Comparison of ENCODE assay signal across 22 mouse cellular contexts in the genomic region with DNA sequence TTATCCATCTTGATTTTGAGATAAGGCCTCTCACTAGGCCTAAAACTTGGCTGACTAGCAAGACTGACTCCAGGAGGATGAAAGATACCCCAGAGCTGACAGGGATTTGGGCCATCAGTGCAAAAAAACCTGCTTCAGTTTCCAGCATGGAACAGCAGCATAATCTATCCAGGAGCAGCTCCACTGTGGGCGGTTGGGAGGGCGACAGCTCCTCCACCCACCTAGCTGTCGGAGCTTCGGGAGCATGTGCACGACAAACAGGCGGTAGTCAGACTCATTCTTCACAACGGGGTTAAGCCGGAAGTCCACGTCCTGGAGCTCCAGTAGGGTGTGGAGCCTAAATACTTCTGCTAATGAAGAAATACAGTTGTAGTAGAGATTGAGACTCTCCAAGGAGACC. TPM values are rescaled to one million over a fixed set of nuclear protein-coding genes. Genes with fewer than 3 reads are reported as not detected.
DNase-seq lines count a peak whose midpoint lies in the region; ATAC-seq lines count a peak whose summit lies in the region.
"Had no signal": no experiment of that assay in that cellular context is flagged by ENCODE, and none has a peak within 500 bp of the region (broad histone marks: within the 10 kb centered on the region; RNA-seq: fewer than 3 reads in every experiment).

No protein-coding gene starts in this region.

- DNase-seq in frontal cortex, postnatal 36 days (ENCODE audit: low spot score in 2 of 2) = no peak
- DNase-seq in layer of hippocampus, adult 18-20 months (ENCODE audit: low spot score in 2 of 2) = peak; percentile 28 to 62
- DNase-seq in layer of hippocampus, adult 9-10 months (ENCODE audit: low spot score) = no peak
- DNase-seq in right cerebral cortex, adult 18-20 months = peak; percentile 46
- DNase-seq in right cerebral cortex, postnatal 10 days (ENCODE audit: low spot score in 2 of 2) = no peak
- DNase-seq in right cerebral cortex, postnatal 14 days = peak; percentile 19
- no peak for DNase-seq in right cerebral cortex, postnatal 25 days
- DNase-seq: adrenal gland, adult 8-10 months; adrenal gland, postnatal 14 days; adrenal gland, postnatal 36 days; B cell, adult 2 months; cerebellum, adult 11 months; cerebellum, adult 2 months; cerebellum, adult 9-10 months; cerebellum, postnatal 10 days; cerebellum, postnatal 25 days had no signal

- ATAC-seq in frontal cortex, adult (ENCODE audit: low TSS enrichment) = peak; percentile 73; the same call in 1 of the 2 replicates
- ATAC-seq: activated CD4-positive, CD25-positive, alpha-beta regulatory T cell, adult 4 months; CD4-positive, CD25-positive, alpha-beta regulatory T cell, adult 4 months; forebrain, embryonic 13.5 days; forebrain, embryonic 15.5 days; Patski had no signal

RNA-seq across cellular contexts. Expression of a gene that starts 4.0 kb away (rescaled TPM):
- 1 to 10 TPM in 1 of 2 experiments, under 1 TPM in 1; 0.94 to 1.5 TPM for total RNA-seq in layer of hippocampus, adult 18-20 months (2021)

RNA-seq across cellular contexts. Expression of a gene that starts 48.9 kb away (rescaled TPM):
- total RNA-seq in layer of hippocampus, adult 18-20 months (2021) = 100 to 1,000 TPM; 283 to 288 TPM

Comparison
In these comparisons a context has a peak if more than half of its experiments do, and no peak if none do; other contexts are left out.
1. DNase-seq: peak in layer of hippocampus, adult 18-20 months (2 of 2), right cerebral cortex, adult 18-20 months (single experiment) and right cerebral cortex, postnatal 14 days (single experiment); none in frontal cortex, postnatal 36 days (0 of 2), layer of hippocampus, adult 9-10 months (single experiment), right cerebral cortex, postnatal 10 days (0 of 2) and right cerebral cortex, postnatal 25 days (single experiment).